Mouse (Mus musculus) heart, adult 11 months (tissue): ENCODE data around the gene Samd4b.
"Not testable (repeated sequence)": the region's sequence is repeated elsewhere in the genome, so short reads cannot be mapped to it uniquely, and the experiment has no call there.

Source experiments
- DNase-seq: peaks from one replicate; pipeline ENCODE4 v3.0.0; 2022

Samd4b gene

DNA sequence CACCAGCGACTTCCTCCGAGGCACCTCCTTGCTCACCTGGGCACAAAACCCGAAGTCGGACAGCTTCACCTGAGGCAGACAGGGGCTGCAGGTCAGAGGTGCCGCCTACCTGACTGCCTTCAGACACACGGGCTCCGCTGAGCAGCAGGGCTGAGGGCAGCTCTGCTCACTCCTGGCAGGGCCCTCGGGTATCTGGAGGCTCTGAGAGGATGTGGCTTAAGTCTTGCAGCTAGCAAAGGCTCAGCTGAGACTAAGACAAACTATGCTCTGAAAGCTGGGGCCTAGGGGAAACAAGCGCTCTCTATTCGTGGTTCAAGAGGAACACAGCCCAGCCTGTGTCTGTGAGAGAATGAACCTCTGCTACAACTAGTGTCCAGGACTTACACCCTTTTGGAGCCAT, 37.1 kb downstream of the Samd4b start:
- DNase-seq, result no peak

DNA sequence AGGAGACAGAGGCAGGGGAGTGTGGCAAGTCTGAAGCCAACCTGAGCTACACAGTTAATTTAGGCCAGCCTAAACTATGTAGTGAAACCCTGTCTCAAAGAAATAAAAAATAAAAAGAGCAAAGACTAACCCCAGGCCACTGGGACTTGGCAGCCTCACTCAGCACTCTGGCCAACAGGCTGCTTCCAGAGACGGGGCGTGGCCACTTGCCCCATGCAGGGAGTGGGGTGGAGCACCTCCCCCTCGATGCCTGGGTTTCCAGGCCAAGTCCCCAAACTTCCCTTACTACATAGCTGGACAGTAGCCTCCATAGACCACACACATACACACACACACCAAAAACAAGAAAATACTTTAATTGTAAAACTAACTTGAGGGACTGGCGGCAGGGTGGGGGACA, 39.5 kb downstream of the Samd4b start:
- peak; percentile 97 for DNase-seq

DNA sequence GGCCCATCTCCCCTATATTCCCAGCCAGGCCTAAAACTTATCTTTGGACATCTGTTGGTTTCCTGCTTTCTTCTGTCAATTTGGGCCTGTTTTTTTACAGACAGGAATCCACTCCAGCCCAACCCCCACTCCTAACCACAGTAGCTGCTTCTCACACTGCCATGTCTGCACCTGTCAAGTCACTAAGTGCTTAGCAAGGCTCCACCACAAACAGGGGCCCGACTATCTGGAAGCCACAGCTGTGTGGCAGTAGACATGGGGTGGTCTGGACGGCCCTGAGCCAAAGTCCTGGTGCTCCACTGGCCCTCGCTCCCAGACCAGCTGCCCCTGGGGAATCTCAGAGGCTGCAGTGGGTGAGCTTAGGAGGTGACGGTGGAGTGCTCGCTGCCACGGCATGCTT, 40.2 kb downstream of the Samd4b start:
- DNase-seq, result no peak

DNA sequence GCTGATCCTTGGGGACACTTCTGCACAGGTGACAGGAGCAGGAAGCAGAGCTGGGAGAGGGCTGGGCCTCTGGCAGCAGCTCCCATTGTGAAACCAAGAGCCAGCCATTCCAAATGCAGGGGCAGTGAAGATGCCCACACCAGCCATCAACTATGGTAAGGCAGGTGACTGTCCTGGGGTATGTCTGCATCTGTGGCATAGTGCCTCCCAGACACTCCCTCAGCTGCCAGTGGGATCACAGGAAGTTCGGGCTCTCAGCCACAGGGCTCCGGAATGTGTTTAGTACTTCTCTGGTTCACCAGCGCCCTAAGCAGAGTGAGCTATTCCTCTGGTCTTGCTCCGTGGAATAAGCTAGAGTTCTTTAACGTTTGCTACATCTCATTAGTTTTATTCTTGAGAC, 40.9 kb downstream of the Samd4b start:
- no peak for DNase-seq

DNA sequence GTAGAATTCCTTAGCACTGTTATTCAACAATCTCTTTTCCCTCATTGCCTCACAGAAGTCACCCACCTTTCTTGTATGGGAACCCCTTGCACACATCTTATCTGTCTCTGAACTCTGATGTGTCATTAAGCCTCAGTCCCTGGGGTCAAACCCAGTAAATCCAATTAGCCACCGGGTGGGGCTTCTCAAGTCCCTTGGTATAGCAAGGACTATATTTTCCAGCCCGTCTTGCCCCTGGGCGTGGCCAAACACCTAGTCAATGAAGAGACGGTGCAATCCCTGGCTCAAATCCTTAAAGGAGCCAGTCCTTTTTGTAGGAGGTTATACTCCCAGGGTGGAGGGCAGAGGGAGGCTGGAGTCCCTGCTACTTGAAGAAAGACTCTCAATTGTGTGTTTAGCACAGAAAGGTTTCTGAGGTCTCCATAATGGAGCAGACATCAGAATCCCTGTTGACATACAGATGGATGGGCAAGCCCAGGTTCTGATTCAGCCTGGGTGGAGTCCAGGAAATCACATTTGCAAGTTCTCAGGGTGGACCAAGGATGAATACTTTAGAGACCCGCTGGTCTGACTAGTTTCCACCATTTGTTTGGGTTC, 41.9 kb downstream of the Samd4b start:
- no peak for DNase-seq

DNA sequence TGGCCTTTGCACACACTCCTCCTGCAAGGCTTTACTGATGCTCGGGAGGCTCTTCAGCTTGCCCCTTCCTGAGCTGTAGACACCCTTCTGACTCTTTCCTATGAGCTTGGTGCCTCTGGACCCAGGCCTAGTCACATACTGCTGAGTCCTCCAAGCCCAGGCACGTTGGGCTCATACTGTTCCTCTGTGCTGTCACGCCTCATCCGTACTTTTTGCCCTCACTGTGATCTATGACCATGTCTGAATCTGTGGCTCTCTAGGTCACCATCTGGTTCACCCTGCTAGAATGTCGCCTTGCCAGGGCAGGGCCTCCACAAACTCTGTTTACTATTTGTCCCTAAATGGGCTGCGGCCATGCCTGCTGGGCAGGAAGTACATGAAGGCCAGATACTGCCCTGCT, 44.9 kb downstream of the Samd4b start:
- DNase-seq, result no peak

DNA sequence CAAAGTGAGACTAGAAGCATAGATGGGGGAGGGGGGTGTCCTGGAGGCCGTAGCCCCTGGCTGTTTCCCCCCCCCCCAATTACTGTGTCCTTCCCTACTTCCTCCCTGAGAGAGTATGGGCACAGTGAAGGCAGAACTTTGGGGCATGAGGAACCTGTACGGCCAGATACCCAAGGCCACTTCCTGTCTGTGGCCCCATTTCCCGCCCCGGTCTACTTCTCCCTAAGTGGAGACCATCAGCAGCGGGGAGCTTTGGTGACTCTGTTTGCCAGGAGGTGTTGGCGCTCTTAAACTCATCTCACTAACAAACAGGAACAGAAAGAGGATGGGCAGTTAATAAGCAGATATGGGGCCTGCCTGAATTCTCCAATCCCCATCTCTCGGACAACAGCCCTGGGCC, 50.3 kb downstream of the Samd4b start:
- DNase-seq, result no peak

DNA sequence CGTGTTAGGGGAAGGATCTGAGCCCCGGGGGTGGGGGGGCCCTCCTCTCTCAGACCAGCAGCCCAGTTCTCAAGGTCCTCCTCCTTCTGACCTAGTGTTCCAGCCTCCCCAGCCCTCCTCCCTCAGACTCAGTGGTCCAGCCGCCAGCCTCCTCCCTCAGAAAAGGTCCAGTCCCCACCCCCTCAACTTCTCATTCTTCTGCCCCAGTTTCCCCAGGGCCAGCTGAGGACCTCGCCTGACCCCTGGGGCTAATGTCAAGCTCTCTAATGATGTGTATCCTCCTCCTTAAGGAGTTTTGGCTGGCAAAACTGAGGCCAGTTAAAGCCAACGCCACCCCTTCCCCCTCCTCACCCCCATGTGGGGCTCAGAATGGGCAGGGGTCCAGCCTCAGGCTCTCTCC, 50.8 kb downstream of the Samd4b start, which contains the start of gene Nccrp1:
Gene Nccrp1, minus strand, starts transcription at position 101 of the 400 bp plus-strand sequence.
- no peak for DNase-seq

DNA sequence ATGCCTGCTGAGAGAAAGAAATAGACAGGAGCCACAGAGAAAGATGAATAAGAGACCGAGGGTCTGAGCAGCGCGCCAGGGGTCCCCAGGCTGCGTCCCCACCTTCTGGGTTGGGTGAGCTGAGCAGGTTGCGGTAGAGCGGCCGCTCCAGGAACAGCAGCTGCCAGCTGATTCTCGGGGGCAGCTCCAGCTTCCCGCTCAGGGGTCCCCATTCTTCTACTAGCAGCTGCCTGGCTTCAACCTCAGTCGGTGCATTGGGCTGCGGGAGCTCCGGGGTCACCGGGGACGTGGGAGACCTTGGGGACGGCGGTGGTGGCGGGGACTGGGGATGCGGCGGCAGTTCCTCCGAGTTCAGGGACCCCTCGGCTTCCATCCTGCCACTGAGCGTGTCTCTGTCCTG, 51.3 kb downstream of the Samd4b start:
- DNase-seq, result no peak

DNA sequence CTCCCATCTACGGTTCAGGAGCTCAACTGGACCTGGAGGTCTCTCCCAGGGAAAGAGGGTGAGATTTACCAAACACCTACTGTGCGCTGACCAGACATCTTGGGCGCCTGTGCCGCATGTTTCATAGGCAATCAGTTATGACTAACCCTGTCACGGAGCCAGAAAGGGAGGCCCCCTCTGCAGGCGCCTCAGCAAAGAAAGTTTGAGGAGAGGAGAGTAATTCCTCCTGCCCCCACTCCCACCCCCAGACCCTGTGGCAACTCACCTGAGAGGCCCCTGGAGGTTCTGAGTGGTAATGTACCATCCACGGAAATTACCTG, 52.1 kb downstream of the Samd4b start:
- no peak for DNase-seq

DNA sequence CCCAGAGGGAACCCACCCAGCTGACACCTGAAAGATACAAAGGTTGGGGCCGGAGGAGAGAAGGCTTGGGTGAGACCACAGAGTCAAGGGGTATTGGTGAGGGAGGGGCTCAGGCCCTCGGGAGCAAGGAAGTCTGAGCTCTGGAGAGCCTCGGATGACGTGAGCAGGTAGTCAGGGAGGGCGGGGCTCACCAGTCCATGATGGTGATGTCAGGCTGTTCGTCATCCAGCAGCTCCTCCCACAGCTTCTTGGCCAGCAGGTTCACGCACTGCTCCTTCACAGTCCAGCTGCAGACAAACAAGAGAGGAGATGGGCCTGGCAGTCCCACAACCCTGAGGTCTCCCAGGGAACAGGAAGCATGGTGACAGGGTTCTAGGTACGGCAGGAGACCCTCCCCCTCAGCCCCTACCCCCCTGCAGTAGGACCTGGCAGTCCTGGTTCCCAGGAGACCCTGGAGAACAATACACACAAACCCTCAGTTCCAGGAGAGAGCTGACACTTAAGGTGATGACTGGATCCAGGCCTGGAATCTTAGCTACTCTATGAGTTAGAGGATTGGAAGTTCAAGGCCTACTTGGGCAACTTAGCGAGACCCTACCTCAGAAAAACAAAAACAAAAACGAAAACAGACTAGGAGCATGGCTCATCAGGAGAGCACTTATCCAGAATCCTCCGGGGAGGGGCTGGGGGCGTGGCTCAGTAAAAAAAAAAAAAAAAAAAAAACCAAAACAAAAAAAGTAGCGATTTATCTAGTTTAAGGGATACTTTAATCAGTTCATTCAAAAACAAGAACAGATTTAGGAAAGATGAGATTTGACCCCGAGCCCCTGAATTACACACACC, 52.7 kb downstream of the Samd4b start:
- DNase-seq, result no peak

DNA sequence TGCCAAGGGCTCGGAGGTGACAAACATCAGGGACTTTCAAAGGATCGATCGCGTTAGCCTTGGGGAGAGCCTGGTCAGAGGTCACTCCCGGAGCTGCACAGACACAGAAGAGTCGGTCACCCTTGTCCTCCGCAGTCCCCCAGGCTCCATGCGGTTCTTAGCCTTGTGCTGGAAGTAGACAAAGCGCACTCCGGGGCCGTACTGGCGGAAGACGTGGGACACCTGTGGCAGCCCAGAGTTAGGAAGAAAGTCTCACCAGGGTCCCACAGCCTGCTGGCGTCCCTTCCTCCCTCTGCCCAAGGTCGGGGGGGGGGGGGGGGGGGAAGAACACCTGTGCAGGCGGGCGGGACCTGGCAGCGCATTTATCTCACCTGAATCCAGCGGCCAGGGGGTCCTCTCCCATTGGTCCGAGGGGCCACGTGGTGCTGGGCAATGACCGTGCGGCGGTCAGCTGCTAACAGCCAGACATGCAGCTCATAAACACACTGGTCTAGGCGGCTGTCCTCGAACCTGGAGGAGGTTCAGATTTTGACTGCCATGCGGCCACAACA, 53.8 kb downstream of the Samd4b start:
- no peak for DNase-seq

DNA sequence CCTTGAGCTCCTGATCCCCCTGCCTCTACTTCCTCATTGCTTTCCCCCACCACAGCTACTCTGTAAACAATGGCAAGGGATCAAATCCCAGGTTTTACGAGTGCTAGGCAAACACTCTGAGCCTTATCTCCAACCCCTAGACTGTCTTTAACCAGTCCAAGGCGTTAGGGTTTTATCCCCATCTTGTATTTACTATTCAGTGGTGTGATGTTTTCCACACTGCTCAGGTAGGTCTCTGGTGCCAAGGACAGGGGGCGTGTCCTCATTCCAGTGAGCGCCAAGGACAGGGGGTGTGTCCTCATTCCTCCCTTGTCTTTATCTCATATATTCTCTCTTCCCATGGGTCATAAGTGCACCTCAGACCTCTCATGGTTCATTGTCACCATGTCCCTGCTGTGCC, 57.4 kb downstream of the Samd4b start, which contains the start of gene Sycn:
Gene Sycn, plus strand, starts transcription at position 360 of the 400 bp plus-strand sequence.
- no peak for DNase-seq

DNA sequence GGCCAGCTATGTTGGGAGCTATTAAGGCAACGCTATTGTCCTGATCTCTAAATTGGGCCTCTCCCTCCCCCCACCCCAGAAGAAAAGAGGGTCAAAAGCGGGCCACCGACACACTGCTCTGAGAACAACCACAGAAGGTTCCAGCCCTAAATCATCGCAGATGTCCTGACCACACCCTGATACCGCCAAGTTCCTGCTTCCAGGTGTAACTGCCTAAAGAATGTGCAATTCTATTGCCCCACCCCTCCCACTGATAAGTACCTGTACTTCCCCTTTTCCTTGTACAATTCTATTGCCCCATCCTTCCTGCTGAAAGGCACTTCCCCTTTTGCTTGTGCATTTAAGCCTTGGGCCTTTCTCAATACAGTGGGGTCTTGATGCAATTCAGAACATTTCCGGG, 59.1 kb downstream of the Samd4b start:
- DNase-seq, result not testable (repeated sequence)

DNA sequence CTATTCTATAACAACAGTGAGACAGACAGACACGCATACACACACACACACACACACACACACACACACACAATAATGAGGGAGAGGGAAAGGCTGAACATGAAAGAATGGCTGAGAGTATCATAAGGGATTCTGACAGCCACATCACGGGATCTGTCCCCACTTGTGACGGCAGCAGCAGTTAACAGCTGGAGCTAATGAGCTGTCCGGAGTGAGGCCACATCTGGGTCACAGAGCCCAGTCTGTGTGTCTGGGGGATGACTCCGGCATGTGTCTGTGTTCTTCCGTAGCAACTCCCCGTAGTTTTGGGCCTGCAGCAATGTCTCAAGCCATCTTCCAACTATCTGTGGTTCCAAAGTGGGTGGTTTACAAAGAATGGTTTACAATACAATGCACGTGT, 65.9 kb downstream of the Samd4b start:
- no peak for DNase-seq

DNA sequence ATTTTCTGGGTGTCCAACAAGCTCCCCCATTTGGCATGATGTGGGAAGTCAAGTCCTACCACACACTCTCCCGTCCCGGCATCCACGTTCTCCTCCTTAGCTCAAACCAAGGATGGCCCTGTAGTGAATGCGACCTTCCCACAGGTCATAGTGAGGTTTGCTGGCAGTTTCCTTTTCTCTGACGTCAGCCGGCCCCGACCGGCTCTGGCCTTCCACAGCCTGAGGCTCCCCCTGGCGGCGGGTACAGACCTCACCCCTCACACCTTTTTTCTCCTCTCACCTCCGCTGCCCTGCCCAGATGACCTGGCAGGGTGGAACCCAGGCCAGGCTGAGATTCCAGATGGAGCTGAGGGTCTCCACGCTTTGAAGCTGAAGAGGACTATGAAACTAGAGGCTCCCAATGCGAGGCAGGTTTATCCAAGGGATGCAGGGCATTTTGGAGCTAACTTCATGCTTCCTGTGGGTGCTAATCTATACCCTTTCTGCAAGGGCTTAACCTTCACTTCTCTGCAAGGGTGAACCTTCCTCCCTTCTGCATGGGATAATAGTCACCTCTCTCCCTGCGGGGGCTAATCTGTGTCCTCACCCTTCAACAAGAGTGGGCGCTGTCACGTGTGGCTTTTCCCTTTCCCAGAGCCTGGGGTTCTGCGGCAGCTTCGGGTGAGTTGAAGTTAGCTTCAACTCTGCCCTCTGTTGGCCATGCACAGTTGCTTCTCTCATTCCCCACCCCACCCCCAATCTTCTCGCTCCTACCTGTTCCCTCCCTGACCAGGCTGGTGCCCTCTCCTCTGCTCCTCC, 69.8 kb downstream of the Samd4b start:
- peak; percentile 96 for DNase-seq

DNA sequence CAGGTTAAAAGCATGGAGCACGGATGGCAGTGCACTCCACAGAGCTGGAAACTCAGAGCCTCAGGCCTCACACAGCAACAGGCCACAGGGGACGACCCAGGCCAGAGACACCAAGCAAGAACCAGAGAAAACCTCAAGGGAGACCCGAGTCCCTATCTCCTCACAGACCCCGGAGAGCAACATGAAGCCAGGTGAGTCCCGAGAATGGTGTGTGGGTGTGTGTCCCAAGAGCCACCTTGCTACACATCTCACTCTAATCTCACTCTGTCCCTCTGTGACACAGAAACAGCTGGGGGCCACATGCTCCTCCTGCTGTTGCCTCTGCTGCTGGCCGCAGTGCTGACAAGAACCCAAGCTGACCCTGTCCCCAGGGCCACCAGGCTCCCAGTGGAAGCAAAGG, 75.4 kb downstream of the Samd4b start, which contains the start of gene Ifnl3:
Gene Ifnl3, plus strand, starts transcription at position 301 of the 400 bp plus-strand sequence.
- not testable (repeated sequence) for DNase-seq

DNA sequence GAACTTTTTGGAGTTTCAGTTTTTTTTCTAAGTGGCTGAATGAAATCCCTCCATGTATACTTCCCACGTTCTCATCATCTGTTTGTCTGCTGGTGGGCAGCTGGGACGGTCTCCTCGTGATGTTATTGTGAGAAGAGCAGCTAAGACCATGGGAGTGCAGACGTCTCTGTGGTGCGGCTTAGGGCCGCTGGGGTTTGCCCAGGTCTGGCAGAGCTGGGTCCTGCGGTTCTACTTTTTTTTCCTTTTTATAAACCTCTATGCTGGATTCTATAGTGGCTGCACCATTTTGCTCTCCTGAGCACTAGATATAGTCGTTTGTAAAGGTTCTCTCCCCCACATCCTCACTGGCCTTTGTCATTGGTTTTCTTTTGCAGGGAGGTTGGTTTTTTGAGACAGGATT, 86.5 kb downstream of the Samd4b start:
- no peak for DNase-seq

DNA sequence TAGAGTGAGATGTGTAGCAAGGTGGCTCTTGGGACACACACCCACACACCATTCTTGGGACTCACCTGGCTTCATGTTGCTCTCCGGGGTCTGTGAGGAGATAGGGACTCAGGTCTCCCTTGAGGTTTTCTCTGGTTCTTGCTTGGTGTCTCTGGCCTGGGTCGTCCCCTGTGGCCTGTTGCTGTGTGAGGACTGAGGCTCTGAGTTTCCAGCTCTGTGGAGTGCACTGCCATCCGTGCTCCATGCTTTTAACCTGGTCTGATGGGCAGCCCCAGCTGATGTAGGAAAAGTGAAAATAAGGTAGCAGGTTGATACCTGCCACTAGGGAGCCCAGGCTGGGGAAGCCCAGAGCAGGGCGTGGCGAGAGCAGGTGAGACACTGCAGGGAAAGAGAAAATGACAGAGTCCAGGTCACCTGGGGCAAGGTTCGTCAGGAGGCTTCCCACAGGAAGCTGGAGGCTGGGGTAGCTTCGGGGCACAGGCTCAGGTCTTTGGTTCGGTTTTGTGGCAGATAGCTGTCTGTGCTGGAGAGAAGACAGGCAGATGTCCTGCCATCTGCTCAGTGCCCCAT, 87.5 kb downstream of the Samd4b start, which contains the start of gene Ifnl2:
Gene Ifnl2, minus strand, starts transcription at position 51 of the 570 bp plus-strand sequence.
- DNase-seq, result not testable (repeated sequence)

DNA sequence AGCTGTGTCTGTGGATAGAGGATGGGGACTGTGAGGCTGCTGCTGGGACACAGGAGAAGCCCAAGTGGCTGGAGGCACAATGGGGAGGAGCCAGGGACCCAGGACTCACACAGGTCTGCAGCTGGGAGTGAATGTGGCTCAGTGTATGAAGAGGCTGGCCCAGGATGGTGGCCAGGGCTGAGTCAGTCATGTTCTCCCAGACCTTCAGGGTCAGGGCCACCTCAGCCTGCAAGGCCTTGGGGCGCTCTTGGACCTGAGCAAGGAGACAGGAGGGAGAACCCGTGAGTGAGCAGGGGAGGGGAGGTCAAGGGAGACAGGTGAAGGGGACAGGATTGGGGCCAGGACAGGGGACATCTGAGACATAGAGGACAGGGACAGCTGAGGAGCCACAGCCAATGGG, 88.8 kb downstream of the Samd4b start:
- DNase-seq, result not testable (repeated sequence)

DNA sequence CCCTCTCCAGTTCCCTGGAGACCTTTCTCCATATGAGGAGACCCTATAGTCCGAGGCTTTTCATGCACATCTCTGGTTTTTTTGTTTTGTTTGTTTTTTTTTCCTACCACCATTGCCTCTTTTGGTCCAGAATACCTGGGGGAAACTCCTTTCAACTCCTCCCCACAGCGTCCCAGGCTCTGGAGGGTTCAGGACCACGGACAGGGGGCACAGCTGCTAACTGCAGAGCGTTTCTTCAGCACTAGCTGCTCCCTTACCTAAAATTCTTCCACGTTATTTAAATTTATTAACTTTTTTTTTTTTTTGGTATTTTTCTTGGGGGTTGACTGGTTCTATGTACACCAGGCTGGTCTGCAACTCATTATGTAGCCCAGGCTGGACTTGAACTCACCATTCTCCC, 92.4 kb downstream of the Samd4b start:
- no peak for DNase-seq

DNA sequence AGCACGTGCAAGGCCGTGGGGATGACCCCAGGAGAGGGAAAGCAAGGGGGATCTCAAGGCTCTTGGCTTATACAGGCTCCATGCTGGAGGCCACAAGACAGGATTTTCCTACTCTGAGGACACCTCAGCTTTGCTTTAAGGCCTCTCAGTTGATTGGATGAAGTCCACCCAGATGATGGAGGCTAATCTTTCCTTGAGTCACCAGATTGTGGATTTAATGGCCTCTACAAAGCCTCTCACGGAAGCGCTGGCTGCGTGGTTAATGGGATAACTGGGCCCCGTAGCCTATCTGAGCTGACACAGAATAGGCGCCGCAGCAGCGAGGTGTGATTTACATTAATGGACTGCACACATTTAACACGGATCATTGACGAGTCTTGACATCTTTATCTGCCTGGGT, 102.5 kb downstream of the Samd4b start:
- no peak for DNase-seq

DNA sequence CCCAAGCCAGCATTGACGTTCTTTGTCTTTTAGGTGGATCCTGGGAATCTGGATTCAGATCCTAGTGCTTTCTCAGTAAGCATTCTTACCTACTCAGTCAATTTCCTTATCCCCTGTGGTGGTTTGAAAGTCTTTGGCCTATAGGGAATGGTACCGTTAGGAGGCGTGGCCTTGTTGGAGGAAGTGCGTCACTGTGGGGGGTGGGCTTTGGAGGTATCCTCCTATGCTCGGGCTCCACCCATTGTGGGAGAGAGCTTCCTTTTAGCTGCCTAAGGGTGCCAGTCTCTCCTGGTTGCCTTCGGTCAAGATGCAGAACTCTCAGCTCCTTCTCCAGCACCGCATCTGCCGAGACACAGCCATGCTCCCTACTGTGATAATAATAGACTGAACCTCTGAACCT, 105.6 kb downstream of the Samd4b start:
- DNase-seq, result no peak
